Mouse (Mus musculus): Measurements from ENCODE around the gene Exoc3l2. TPM values are rescaled to one million over a fixed set of nuclear protein-coding genes. Genes with fewer than 3 reads are reported as not detected.
A peak's percentile ranks its signal among the peaks of the same experiment; 100 is the strongest.

The Exoc3l2 gene
- total RNA-seq, 2 experiments from 2014 or later, result 0.91 to 1.0 TPM

DNA sequence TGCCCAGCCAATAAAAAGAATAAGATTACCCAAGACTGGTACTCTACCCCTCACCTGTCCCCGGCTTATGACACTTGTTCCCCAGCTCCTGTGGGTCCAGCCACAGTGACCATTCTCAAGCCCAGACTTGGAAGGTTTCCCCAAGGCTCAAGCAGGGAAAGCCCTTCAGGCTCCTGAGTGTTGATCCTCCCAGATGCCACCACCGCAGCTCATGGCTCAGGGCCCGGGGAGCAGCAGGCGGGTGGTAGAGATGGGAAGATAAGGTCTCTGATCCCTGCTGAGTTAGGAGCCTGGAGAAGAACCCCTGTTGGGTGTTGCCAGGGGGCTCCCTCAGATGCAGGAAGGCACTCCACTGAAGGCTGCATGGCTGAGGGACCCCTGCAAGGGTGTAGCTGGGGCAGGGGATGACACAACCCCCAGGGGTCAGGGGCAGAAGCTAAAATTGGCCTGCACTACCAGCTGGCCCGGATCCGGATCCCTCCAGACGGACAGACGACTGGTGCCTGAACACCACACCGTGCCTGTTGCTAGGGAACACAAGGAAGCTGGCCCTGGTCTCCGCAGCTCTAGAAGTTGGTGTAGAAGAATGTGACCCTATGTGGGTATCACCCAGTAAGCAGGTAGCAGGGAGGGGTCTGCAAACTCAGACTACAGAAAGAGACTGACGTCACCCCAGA is 7.2 kb upstream of the Exoc3l2 start:
- no peak for DNase-seq (ENCODE audit: low spot score in 2 of 2)

DNA sequence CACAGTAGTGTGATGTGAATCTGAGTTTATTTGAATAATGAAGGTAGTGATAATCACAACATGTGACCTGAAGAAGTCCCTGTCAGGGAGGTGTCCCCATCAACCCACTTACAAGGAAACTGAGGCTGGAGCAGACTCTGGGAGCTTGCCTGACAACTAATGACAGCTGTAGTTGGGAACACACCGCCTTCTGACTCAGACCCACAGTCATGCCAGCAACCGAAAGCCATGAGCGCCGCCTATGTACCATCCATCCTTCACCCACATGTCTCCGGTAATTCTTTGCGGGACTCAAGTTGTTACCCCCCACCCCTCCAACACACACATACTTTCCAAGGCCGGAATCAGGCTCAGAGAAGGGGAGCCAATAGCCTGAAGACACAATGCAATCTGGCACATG is 6.5 kb upstream of the Exoc3l2 start:
- no peak for DNase-seq (ENCODE audit: low spot score in 2 of 2)

GRCm38 (mm10) chr7:19457414-19458071 is 5.6 kb upstream of the Exoc3l2 start:
- DNase-seq (ENCODE audit: low spot score in 2 of 2), result no peak

DNA sequence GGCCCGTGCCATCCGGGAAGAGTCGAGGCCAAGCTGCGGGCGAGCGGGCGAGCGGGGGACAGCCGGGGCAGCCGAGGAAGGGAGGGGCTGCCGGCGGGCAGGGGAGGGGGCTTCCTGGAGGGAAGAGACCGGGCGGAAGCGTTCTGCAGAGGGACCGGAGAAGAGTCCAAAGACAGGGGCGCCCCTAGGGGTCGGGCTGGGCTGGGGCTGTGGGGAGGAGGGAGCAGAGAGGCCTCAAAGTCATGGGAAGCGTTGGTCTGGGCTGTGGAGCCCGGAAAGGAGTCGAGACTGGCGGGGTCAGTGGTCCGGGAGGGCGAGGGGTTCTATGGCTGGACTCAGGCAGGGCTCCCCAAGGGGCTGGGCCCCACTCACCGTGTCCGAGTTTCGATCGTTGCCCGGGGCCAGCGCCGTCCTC is 5.1 kb upstream of the Exoc3l2 start:
- peak in 1 of 2 experiments; percentile 60 for DNase-seq (ENCODE audit: low spot score in 2 of 2)

- DNase-seq (ENCODE audit: low spot score in 2 of 2), result peak; percentile 72 to 75
Observed at GRCm38 (mm10) chr7:19458591-19459111, 4.5 kb upstream of the Exoc3l2 start, which contains the start of gene Mark4. Gene Mark4 (minus strand): TSS chr7:19458821.

DNA sequence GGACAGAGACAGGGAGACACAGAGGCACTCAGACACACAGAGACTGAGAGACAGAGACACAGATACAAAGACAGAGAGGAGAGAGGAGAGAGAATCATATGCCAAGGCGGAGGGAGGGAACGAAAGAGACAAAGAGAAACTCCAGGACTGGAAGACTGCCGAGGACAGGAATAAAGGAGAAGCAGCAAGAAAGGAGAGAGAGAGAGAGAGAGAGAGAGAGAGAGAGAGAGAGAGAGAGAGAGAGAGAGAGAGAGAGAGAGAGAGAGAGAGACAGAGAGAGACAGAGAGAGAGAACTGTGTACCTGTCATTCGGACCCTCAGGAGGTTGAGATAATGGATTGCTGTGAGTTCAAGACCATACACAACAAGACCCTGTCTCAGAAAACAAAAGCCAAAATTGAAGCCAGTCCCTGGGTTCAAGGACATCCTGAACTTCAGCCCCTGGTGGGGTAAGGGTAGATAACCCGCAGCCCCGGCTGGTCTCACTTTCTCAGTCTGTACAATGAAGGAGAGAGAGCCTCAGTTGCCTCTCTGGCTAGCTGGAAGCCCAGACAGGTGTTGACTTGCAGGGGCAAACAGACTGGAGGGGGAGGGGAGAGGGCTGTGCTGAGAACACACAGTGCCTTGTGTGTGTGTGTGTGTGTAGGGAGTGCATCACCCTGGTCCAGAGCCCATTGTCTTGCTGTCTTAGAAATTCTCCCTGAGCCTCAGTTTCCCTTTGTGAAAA is 3.8 kb upstream of the Exoc3l2 start:
- no peak for DNase-seq (ENCODE audit: low spot score in 2 of 2)

- no peak for DNase-seq (ENCODE audit: low spot score in 2 of 2)
Observed at GRCm38 (mm10) chr7:19460500-19460899, 2.6 kb upstream of the Exoc3l2 start.

DNA sequence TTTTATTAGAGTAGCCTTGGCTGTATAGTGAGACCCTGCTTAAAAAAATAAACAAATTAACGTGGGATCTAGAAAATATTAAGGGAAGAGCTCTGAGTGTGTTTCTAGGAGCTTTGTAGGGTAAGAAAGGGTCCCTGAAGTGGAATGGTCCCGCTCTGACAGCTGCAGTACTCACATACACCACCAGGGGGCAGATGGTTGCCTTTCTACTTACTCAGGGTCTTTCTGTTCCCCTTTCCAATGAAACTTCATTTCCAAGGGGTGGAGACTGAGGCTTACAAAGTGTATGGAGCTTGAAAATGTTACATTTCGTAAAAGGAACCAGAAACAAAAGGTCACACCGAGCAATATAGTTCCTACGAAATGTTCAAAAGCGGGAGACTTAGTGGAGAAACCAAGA is 1.6 kb upstream of the Exoc3l2 start:
- peak; percentile 81 to 87 for DNase-seq (ENCODE audit: low spot score in 2 of 2)

DNA sequence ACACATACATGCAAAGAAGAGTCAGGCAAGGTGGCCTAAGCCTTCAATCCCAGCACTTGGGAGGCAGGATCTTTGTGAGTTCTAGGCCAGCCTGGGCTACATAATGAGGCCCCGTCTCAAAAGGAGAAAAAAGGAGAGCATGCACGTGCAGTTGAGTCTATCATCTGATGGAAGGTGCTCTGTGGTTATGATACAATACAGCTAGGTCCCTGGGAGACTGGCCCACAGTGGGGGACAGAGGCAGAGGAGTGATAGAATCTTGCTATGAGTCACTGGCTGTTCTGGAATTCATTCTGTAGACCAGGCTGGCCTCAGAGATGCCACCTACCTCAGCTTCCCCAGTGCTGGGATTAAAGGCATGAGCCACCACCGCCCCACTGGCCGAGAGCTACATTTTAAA is 688 bp upstream of the Exoc3l2 start:
- DNase-seq (ENCODE audit: low spot score in 2 of 2), result no peak

DNA sequence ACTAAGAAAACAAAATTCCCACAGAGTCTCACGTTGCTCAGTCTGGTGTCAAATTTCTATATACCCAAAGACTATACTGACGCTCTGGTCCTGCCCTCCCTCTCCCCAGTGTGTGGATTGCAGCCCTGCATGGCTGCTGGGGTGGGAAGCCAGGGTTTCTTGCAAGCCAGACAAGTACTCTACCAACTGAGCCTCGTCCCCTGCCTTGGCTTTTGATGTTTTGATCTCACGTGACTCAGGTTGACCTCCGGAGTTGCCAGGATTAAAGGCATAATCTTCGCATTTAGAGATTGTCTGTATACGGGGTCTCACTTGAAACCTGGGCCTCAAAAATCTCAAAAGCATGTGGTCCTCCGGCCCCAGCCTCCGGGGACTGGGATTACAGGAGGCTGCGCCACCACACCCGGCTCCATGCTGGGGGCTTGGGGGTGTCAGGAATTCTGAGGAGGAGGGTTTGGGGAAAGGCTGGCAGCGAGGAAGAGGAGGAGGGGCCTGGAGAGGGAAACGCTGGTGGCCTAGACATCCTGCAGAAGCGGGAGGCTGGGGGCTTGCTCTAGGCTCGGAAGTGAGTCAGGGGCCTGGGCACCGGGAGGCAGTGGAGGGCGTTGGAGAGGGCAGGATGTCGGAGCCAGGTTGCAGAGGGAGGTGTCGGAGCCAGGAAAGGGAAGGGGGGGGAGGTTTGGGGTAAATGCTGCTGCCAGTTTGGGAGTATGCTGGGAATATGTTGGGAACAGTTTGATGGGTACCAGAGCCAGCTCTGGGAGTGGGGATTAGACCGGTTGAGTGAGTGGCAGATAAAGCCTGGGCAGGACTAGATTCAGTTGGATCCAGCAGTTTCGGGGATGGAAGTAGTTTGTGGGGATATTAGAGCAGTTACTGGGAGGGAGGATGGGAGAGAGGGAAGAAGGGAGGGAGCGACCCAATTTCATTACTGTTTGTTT is 1.5 kb downstream of the Exoc3l2 start:
- peak in 1 of 2 experiments; percentile 68 for DNase-seq (ENCODE audit: low spot score in 2 of 2)

DNA sequence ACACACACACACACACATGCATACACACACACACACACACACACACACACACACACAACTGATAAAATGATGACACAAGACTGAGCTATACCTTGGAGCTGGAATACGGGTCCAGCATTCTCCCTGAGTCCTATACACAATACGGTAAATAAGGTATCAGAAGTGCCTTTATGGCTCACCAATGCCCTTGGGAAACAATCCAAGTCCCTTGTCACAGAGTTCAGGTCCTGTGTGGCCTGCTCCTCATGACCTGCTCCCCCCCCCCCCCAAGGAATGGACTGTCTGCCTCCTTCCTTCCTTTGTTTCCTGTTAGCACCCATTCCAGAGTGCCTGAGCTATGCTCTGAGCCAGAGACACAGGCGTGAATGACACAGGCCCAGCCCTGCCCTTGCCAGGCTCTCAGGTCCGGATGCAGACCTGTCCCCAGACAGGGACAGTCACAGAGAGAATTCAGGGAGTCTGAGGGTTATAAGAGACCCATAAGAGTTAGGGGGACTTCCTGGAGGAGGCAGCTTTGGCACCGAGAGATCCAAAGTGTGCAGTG is 3.5 kb downstream of the Exoc3l2 start:
- no peak for DNase-seq (ENCODE audit: low spot score in 2 of 2)

- DNase-seq (ENCODE audit: low spot score in 2 of 2), result no peak
Observed at GRCm38 (mm10) chr7:19467638-19468037, 4.5 kb downstream of the Exoc3l2 start.

DNA sequence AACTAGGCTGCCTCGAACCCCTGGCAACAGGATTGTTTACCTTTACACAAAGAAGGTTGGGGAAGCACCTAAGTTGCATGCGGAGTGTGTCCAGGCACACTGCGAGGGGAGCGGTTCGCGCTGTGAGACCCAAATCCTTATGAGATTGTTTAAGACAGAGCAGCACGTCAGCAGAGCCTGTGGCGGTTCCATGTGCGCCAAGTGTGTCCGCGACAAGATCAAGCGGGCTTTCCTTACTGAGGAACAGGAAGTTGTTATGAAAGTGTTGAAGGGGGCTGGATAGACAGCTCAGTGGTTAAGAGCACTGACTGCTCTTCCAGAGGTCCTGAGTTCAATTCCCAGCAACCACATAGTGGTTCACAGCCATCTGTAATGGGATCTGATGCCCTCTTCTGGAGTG is 5.1 kb downstream of the Exoc3l2 start:
- no peak for DNase-seq (ENCODE audit: low spot score in 2 of 2)

DNA sequence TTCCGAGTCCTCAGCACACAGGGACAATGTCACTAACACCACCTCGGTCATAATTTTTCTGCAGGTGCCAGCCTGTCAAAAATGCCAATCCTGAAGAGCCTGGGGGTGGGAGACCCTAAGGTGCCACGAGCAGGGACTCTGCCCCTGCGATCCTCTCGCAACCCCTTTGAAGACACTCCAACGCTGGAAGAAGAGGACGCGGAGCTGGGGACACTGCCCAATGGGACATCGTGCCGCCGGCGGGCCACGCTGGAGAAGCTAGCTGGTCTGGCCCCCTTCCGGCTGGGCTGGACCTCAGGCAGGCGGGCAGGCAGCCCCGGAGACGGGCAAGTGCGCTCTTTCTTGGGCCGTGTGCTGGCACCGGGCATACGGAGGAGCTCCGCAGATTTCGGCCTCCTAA is 6.3 kb downstream of the Exoc3l2 start:
- no peak for DNase-seq (ENCODE audit: low spot score in 2 of 2)

GRCm38 (mm10) chr7:19470308-19470707 is 7.2 kb downstream of the Exoc3l2 start:
- no peak for DNase-seq (ENCODE audit: low spot score in 2 of 2)

- DNase-seq (ENCODE audit: low spot score in 2 of 2), result no peak
Observed at GRCm38 (mm10) chr7:19472403-19472802, 9.3 kb downstream of the Exoc3l2 start.

GRCm38 (mm10) chr7:19473875-19474443 is 10.8 kb downstream of the Exoc3l2 start:
- DNase-seq (ENCODE audit: low spot score in 2 of 2), result peak; percentile 65 to 72

- DNase-seq (ENCODE audit: low spot score in 2 of 2), result no peak
Observed at GRCm38 (mm10) chr7:19477084-19477483, 14.0 kb downstream of the Exoc3l2 start.

GRCm38 (mm10) chr7:19477624-19478384 is 14.7 kb downstream of the Exoc3l2 start:
- no peak for DNase-seq (ENCODE audit: low spot score in 2 of 2)

All from layer of hippocampus, postnatal 14 days (tissue).